Mouse (Mus musculus): ENCODE results near the gene Rreb1.

Gene Rreb1

GRCm38 (mm10) chr13:37778147-37778593 lies at the start of gene Rreb1:
Gene Rreb1 (plus strand): TSS chr13:37778400.
- peak; percentile 62 for DNase-seq (ENCODE audit: low read depth)

- DNase-seq (ENCODE audit: low read depth) = no peak
Measured at GRCm38 (mm10) chr13:37728551-37728950, 49.6 kb upstream of the Rreb1 start.

GRCm38 (mm10) chr13:37731914-37732693 lies 46.1 kb upstream of the Rreb1 start:
- DNase-seq (ENCODE audit: low read depth) = no peak

GRCm38 (mm10) chr13:37734501-37734900 lies 43.7 kb upstream of the Rreb1 start:
- no peak for DNase-seq (ENCODE audit: low read depth)

- no peak for DNase-seq (ENCODE audit: low read depth)
Measured at GRCm38 (mm10) chr13:37740111-37740510, 38.1 kb upstream of the Rreb1 start.

GRCm38 (mm10) chr13:37740752-37741151 lies 37.4 kb upstream of the Rreb1 start:
- peak; percentile 33 for DNase-seq (ENCODE audit: low read depth)

- DNase-seq (ENCODE audit: low read depth) = no peak
Measured at GRCm38 (mm10) chr13:37742248-37742647, 36.0 kb upstream of the Rreb1 start.

- no peak for DNase-seq (ENCODE audit: low read depth)
Measured at GRCm38 (mm10) chr13:37747504-37747903, 30.7 kb upstream of the Rreb1 start.

GRCm38 (mm10) chr13:37749485-37749884 lies 28.7 kb upstream of the Rreb1 start:
- no peak for DNase-seq (ENCODE audit: low read depth)

GRCm38 (mm10) chr13:37751154-37751950 lies 26.8 kb upstream of the Rreb1 start:
- DNase-seq (ENCODE audit: low read depth) = peak; percentile 79

GRCm38 (mm10) chr13:37759341-37760012 lies 18.7 kb upstream of the Rreb1 start:
- no peak for DNase-seq (ENCODE audit: low read depth)

- no peak for DNase-seq (ENCODE audit: low read depth)
Measured at GRCm38 (mm10) chr13:37760013-37760342, 18.2 kb upstream of the Rreb1 start.

GRCm38 (mm10) chr13:37760373-37760772 lies 17.8 kb upstream of the Rreb1 start:
- DNase-seq (ENCODE audit: low read depth) = no peak

GRCm38 (mm10) chr13:37760957-37761941 lies 17.0 kb upstream of the Rreb1 start:
- DNase-seq (ENCODE audit: low read depth) = no peak

GRCm38 (mm10) chr13:37763800-37764407 lies 14.3 kb upstream of the Rreb1 start:
- DNase-seq (ENCODE audit: low read depth) = no peak

GRCm38 (mm10) chr13:37769777-37770176 lies 8.4 kb upstream of the Rreb1 start:
- no peak for DNase-seq (ENCODE audit: low read depth)

- no peak for DNase-seq (ENCODE audit: low read depth)
Measured at GRCm38 (mm10) chr13:37773476-37773875, 4.7 kb upstream of the Rreb1 start.

- no peak for DNase-seq (ENCODE audit: low read depth)
Measured at GRCm38 (mm10) chr13:37776675-37777074, 1.5 kb upstream of the Rreb1 start.

- DNase-seq (ENCODE audit: low read depth) = peak; percentile 21
Measured at GRCm38 (mm10) chr13:37777351-37778146, 651 bp upstream of the Rreb1 start.

GRCm38 (mm10) chr13:37778594-37779231 lies 513 bp downstream of the Rreb1 start:
- DNase-seq (ENCODE audit: low read depth) = peak; percentile 52
